Mouse (Mus musculus) Patski (cell line): ENCODE measurements at regions not wholly inside any gene's neighbourhood (a gene's known extent, or its start where the extent isn't known, plus 50 kb on each side); places are given as distances from the start of the nearest gene placed in this dataset.

Experiments
- ATAC-seq: fragments of 100-300 bp; one replicate; pipeline ENCODE4 v1.8.0; 2021
- CTCF ChIA-PET: fragments of 350-600 bp; sonication (Branson Sonifier 250); formaldehyde crosslinking; loops from one replicate; lab custom pipeline; 2022; ENCODE audit warnings: inconsistent platforms; lab: Charles Lee
- POLR2A ChIA-PET: fragments of 350-600 bp; sonication (Branson Sonifier 250); formaldehyde crosslinking; loops from one replicate; lab custom pipeline; 2022; ENCODE audit warnings: antibody characterized with exemption, inconsistent platforms; lab: Charles Lee
- DNase-seq: peaks from one replicate; pipeline ENCODE4 v3.0.0-alpha.2; 2011; ENCODE audit warnings: low read depth, low spot score
- H3K27me3 ChIP-seq: fragments of 371-371 bp; one replicate; pipeline ENCODE4 v1.5.1; 2021
- CTCF ChIP-seq: fragments of 100-300 bp; IDR thresholded peaks from one replicate; pipeline ENCODE4 v1.5.1; 2021
- in situ Hi-C: fragments of 300-500 bp; cut with MboI; formaldehyde crosslinking; loops from 3 replicates; pipeline ENCODE4 v1.11.1; 2018; ENCODE audit warnings: low pct_unique_long_range_greater_than_20kb, mixed read lengths

DNA sequence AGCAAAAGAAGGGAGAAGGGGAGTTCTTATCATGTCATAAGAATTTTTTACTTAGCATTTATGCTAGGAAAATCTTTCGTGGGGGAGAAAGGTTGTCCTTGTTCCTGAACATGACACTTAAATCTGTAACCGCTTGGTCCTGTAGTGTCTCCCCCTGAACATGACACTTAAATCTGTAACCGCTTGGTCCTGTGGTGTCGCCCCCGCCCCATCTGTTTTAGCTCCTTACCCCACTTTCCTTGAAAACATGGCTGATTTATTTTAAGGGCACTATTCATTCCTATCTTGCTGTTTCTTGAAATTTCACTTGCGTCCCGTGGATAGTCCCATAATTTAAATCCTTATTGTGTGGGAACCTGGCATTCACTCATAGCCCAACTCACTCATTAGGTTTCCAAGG is 82.2 kb downstream of the Rap2a start:
- ChIA-PET CTCF (no interaction called here), POLR2A (no interaction called here)
- in situ Hi-C loops: no loop called here
- TF ChIP-seq CTCF: no peak
- ATAC-seq: no peak
- no peaks in the 10 kb centered on the region for H3K27me3 ChIP-seq
- DNase-seq: no peak

- no peaks in the 10 kb centered on the region for H3K27me3 ChIP-seq
- CTCF ChIA-PET: no interaction called here
- DNase-seq (no peak), ATAC-seq (no peak)
- in situ Hi-C loops: no loop called here
- POLR2A ChIA-PET: no interaction called here
- no peak for TF ChIP-seq CTCF
These were observed 82.7 kb downstream of the Rap2a start for GRCm38 (mm10) chr14:120560987-120561386.

GRCm38 (mm10) chr14:120566945-120567344 is 88.7 kb downstream of the Rap2a start:
- DNase-seq: no peak
- no peak for TF ChIP-seq CTCF
- in situ Hi-C loops: no loop called here
- H3K27me3 ChIP-seq: no peaks in the 10 kb centered on the region
- POLR2A ChIA-PET: no interaction called here
- CTCF ChIA-PET: no interaction called here
- no peak for ATAC-seq

DNA sequence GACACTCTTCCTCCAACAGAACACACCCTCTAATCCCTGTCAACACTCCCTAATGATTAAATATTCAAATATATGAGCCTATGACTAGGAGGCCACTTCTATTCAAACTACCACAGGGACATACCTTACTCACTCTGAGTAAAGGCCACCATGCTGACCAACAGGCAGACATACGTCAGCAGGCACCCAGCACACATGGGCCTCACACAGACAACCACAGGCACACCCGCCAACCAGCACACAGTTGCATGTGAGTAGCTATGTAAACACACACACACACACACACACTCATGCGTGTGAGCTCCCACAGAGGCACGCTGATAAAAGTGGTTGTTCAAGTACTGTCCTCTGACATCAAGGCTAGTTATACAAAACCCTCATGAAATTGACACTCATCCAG is 89.8 kb downstream of the Rap2a start:
- no peaks in the 10 kb centered on the region for H3K27me3 ChIP-seq
- no peak for DNase-seq
- POLR2A ChIA-PET: no interaction called here
- no peak for ATAC-seq
- TF ChIP-seq CTCF: no peak
- CTCF ChIA-PET: no interaction called here
- in situ Hi-C loops: no loop called here

GRCm38 (mm10) chr14:120572238-120572637 is 94.0 kb downstream of the Rap2a start:
- TF ChIP-seq CTCF: no peak
- in situ Hi-C loops: no loop called here
- DNase-seq (no peak), ATAC-seq (no peak)
- peaks cover 6% of the 10 kb centered on the region for H3K27me3 ChIP-seq
- ChIA-PET POLR2A (no interaction called here), CTCF (no interaction called here)

- ChIA-PET POLR2A (no interaction called here), CTCF (no interaction called here)
- peaks cover 20% of the 10 kb centered on the region for H3K27me3 ChIP-seq
- DNase-seq: no peak
- no peak for TF ChIP-seq CTCF
- in situ Hi-C loops: no loop called here
- no peak for ATAC-seq
These were observed 97.0 kb downstream of the Rap2a start for GRCm38 (mm10) chr14:120575202-120575601.

DNA sequence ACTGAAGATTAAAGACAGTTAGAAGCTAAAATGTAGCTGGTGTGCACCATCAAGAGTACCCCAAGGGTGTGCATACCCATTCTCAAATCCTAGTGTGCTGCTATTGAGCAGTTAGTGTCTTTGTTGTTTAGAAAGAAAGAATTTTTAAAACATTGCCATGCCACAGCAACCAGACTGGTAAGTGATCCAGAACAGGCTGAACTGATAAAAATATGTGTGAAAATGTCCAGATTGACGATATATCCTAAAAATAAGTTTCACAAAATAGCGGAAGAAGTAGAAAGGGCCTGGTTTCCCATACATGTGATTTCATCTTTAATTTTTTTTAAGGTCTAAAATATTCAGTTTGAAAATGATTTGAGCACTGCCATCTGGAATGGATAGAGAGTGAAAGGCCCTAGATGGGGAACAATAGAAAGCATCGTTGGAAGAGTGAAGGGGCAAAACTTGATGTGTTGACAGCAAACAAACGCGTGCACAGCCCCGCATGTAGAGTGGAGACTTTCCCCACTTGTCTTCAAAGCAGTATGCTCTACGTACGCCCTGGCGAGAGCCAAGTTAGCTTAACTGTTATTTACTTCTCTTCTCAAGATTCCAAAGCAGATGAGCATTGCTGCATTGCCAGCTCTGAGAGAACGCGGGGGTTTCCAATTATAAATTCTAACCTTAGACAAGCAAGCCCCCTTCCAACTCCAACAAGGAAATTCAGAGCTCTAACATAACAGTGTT is 100.3 kb downstream of the Rap2a start:
- no peak for DNase-seq
- in situ Hi-C loops: no loop called here
- CTCF ChIA-PET: no interaction called here

DNA sequence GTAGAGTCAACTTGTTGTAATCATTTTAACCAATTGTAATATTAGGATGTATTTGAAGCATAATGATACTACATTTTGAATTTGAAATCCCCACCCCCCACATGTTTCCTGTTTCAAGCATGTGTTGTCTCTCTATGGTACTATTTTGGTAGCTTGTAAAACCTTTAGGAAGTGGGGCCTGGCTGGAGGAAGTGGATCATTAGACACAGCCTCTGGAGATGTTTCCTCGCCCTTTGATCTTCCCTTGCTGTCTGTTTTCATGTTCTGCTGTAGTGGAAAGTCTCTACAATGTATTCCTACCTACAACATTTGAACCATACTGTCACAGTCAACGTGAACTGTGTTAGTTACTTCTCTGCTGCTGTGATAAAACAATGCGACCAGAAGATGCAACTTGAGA is 105.6 kb downstream of the Rap2a start:
- ChIA-PET CTCF (no interaction called here), POLR2A (no interaction called here)
- DNase-seq: no peak
- H3K27me3 ChIP-seq: peaks cover 27% of the 10 kb centered on the region
- ATAC-seq: no peak
- no peak for TF ChIP-seq CTCF
- in situ Hi-C loops: no loop called here

More for the DNA sequence above, 100.3 kb downstream of the Rap2a start:
- TF ChIP-seq CTCF: no peak
- H3K27me3 ChIP-seq: peaks cover 32% of the 10 kb centered on the region
- POLR2A ChIA-PET: no interaction called here
- no peak for ATAC-seq

- CTCF ChIA-PET: no interaction called here
- POLR2A ChIA-PET: no interaction called here
- H3K27me3 ChIP-seq: peaks cover 11% of the 10 kb centered on the region
- TF ChIP-seq CTCF: no peak
- in situ Hi-C loops: no loop called here
- DNase-seq (no peak), ATAC-seq (no peak)
These were observed 113.9 kb downstream of the Rap2a start for GRCm38 (mm10) chr14:120592191-120592590.

- POLR2A ChIA-PET: no interaction called here
- TF ChIP-seq CTCF: no peak
- DNase-seq (no peak), ATAC-seq (no peak)
- in situ Hi-C loops: no loop called here
- peaks cover 8% of the 10 kb centered on the region for H3K27me3 ChIP-seq
- CTCF ChIA-PET: interaction anchor here (0.7 to 1.0 kb wide), 2 partner anchors 14 to 20 kb away, joined by 3 read pairs; no protein-coding TSS in a partner anchor
These were observed 122.2 kb downstream of the Rap2a start for GRCm38 (mm10) chr14:120600414-120600935.

- in situ Hi-C loops: no loop called here
- no peak for ATAC-seq
- peaks cover 14% of the 10 kb centered on the region for H3K27me3 ChIP-seq
- POLR2A ChIA-PET: no interaction called here
- CTCF ChIA-PET: no interaction called here
- no peak for TF ChIP-seq CTCF
- DNase-seq: no peak
These were observed 123.3 kb downstream of the Rap2a start for GRCm38 (mm10) chr14:120601510-120601909.
